Mouse (Mus musculus) CD4-positive, CD25-positive, alpha-beta regulatory T cell (primary cell): ENCODE results near the gene Gm14685. TPM values are rescaled to one million over a fixed set of nuclear protein-coding genes. Genes with fewer than 3 reads are reported as not detected.

Experiments used
- polyA plus RNA-seq: library from polyadenylated mRNA; unstranded; fragments of 100-300 nt; shearing (Covaris generic); gene quantifications from one replicate; pipeline ENCODE4 v1.2.1, GENCODE M21; 2017

Gm14685 gene
- polyA plus RNA-seq: 0.28 TPM

GRCm38 (mm10) chrX:73116747-73117146 is at the start of gene Gm14685:
Gm14685 (plus strand) TSS chrX:73117047.

GRCm38 (mm10) chrX:73082267-73083055 is 34.4 kb upstream of the Gm14685 start, which contains the start of gene Xlr4a:
Xlr4a (minus strand) TSS chrX:73082478.

GRCm38 (mm10) chrX:73096941-73097508 is 19.8 kb upstream of the Gm14685 start, which contains the start of gene Xlr3a:
Xlr3a (minus strand) TSS chrX:73097095.

GRCm38 (mm10) chrX:73148496-73148895 is 31.6 kb downstream of the Gm14685 start, which contains the start of gene Xlr5b:
Xlr5b (plus strand) TSS chrX:73148796.

GRCm38 (mm10) chrX:73149350-73149749 is 32.5 kb downstream of the Gm14685 start, which contains the start of gene DXBay18:
DXBay18 (minus strand) TSS chrX:73149450.

GRCm38 (mm10) chrX:73176889-73177288 is 60.0 kb downstream of the Gm14685 start, which contains the start of gene Spin2d:
Spin2d (minus strand) TSS chrX:73176989.

Other genes starting within 250 kb of the Gm14685 start
- 112 TPM for gene Cetn2, start 198.6 kb upstream of the Gm14685 start, polyA plus RNA-seq
- 21.7 TPM for gene Nsdhl, start 198.5 kb upstream of the Gm14685 start, polyA plus RNA-seq
- gene Zfp185, start 129.7 kb upstream of the Gm14685 start, polyA plus RNA-seq: not detected
- not detected for gene Pnma5, start 79.9 kb upstream of the Gm14685 start, polyA plus RNA-seq
- gene Pnma3, start 52.3 kb upstream of the Gm14685 start, polyA plus RNA-seq: not detected
- 96.6 TPM for gene Xlr4a, start 34.6 kb upstream of the Gm14685 start, polyA plus RNA-seq
- 0.45 TPM for gene Xlr3a, start 20.0 kb upstream of the Gm14685 start, polyA plus RNA-seq
- not detected for gene Xlr5b, start 31.7 kb downstream of the Gm14685 start, polyA plus RNA-seq
- not detected for gene DXBay18, start 32.4 kb downstream of the Gm14685 start, polyA plus RNA-seq
- not detected for gene Spin2d, start 59.9 kb downstream of the Gm14685 start, polyA plus RNA-seq
- gene Xlr3b, start 75.2 kb downstream of the Gm14685 start, polyA plus RNA-seq: 11.8 TPM
- gene Xlr4b, start 97.3 kb downstream of the Gm14685 start, polyA plus RNA-seq: 131 TPM
- 20.3 TPM for gene F8a, start 111.2 kb downstream of the Gm14685 start, polyA plus RNA-seq
- 81.2 TPM for gene Xlr4c, start 126.1 kb downstream of the Gm14685 start, polyA plus RNA-seq
- 0.23 TPM for gene Xlr3c, start 148.3 kb downstream of the Gm14685 start, polyA plus RNA-seq
- gene Xlr5a, start 175.9 kb downstream of the Gm14685 start, polyA plus RNA-seq: not detected
- not detected for gene Xlr5c, start 175.9 kb downstream of the Gm14685 start, polyA plus RNA-seq
- gene Gm45015, start 219.8 kb downstream of the Gm14685 start, polyA plus RNA-seq: not detected
- 16.1 TPM for gene Zfp275, start 225.6 kb downstream of the Gm14685 start, polyA plus RNA-seq